Mouse (Mus musculus) G1E (cell line): ENCODE results near the gene Tnfrsf9. TPM values are rescaled to one million over a fixed set of nuclear protein-coding genes. Genes with fewer than 3 reads are reported as not detected.
"Not testable (repeated sequence)": the region's sequence is repeated elsewhere in the genome, so short reads cannot be mapped to it uniquely, and the experiment has no call there.

Experiments used
- ATAC-seq: 2 replicates; pipeline ENCODE4 v1.8.0; 2016; ENCODE audit warnings: mild to moderate bottlenecking; ENCODE audit not compliant: insufficient number of reproducible peaks, poor library complexity, low FRiP score, severe bottlenecking; ENCODE audit errors: extremely low read depth
- DNase-seq: peaks from one replicate; pipeline ENCODE4 v3.0.0; 2012; ENCODE audit warnings: low spot score
- H3K27me3 ChIP-seq: 2 replicates; pipeline ENCODE4 v1.6.1; 2012; ENCODE audit warnings: mild to moderate bottlenecking, low read length, inconsistent platforms; ENCODE audit not compliant: insufficient read depth
- H3K36me3 ChIP-seq: replicated peaks from 2 replicates; pipeline ENCODE3; 2012; ENCODE audit warnings: mild to moderate bottlenecking, inconsistent platforms
- H3K4me1 ChIP-seq: 2 replicates; pipeline ENCODE4 v1.6.1; 2012; ENCODE audit warnings: low read depth, low read length, inconsistent platforms, mixed read lengths; ENCODE audit not compliant: insufficient read depth
- H3K4me3 ChIP-seq: 2 replicates; pipeline ENCODE4 v1.5.1; 2012; ENCODE audit warnings: low read depth, mild to moderate bottlenecking, inconsistent platforms, low read length, moderate library complexity, mixed read lengths
- H3K9me3 ChIP-seq: replicated peaks from 2 replicates; pipeline ENCODE4 v1.6.1; 2012; ENCODE audit warnings: inconsistent platforms
- CTCF ChIP-seq: IDR thresholded peaks from 2 replicates; pipeline ENCODE4 v1.5.1; 2012; ENCODE audit warnings: low read depth, low read length, inconsistent platforms, mixed read lengths
- GATA1 ChIP-seq: IDR thresholded peaks from 2 replicates; pipeline ENCODE4 v1.6.1; 2012; ENCODE audit warnings: borderline replicate concordance, low read length, inconsistent platforms, mixed read lengths
- GATA2 ChIP-seq: IDR thresholded peaks from 2 replicates; pipeline ENCODE4 v1.6.1; 2012; ENCODE audit warnings: low read depth, low read length, inconsistent platforms, borderline replicate concordance
- POLR2AphosphoS5 ChIP-seq: IDR thresholded peaks from 2 replicates; pipeline ENCODE4 v1.6.1; 2012; ENCODE audit warnings: low read depth, low read length, inconsistent platforms; ENCODE audit not compliant: insufficient replicate concordance
- TAL1 ChIP-seq: conservative IDR thresholded peaks from 2 replicates; pipeline ENCODE4 v1.6.1; 2012; ENCODE audit warnings: low read depth, low read length, inconsistent platforms, mixed read lengths
- polyA plus RNA-seq: library from polyadenylated mRNA; stranded (reverse); fragments of >175 nt; gene quantifications from 2 replicates; pipeline ENCODE4 v1.2.3, GENCODE M21; 2012
- total RNA-seq, 2 experiments: library from RNA; stranded (forward) in 1 of 2; stranded (reverse) in 1 of 2; fragments of 200-1000 nt in 1 of 2; fragments of >200 nt in 1 of 2; fragmentation: Nextera tagmentation in 1 of 2; gene quantifications; 2 replicates each; pipeline ENCODE4 v1.2.3; 2014 to 2017

Gene Tnfrsf9
- total and polyA plus RNA-seq, 3 experiments, result 0.47 to 20.2 (median 1.1) TPM

- TF ChIP-seq TAL1, result no peak
- no peak for TF ChIP-seq POLR2AphosphoS5
- no peak for TF ChIP-seq CTCF
- no peak for TF ChIP-seq GATA2
- TF ChIP-seq GATA1, result no peak
- no peaks in the 10 kb centered on the region for H3K36me3 ChIP-seq
- H3K27me3 ChIP-seq, result peaks cover 9% of the 10 kb centered on the region
- DNase-seq (no peak), ATAC-seq (no peak)
- H3K4me1 ChIP-seq, result peaks cover 2% of the 10 kb centered on the region; the same call in 1 of the 2 replicates
- H3K4me3 ChIP-seq, result no peak overlapping the region
- H3K9me3 ChIP-seq, result no peaks in the 10 kb centered on the region
Measured at GRCm38 (mm10) chr4:150869276-150870197, 44.8 kb upstream of the Tnfrsf9 start.

- TF ChIP-seq CTCF (no peak), GATA1 (no peak), GATA2 (no peak), TAL1 (no peak), POLR2AphosphoS5 (no peak)
- H3K36me3 ChIP-seq, result no peaks in the 10 kb centered on the region
Measured at GRCm38 (mm10) chr4:150870963-150871391, 43.4 kb upstream of the Tnfrsf9 start.

GRCm38 (mm10) chr4:150871392-150872138 lies 42.8 kb upstream of the Tnfrsf9 start:
- Histone ChIP-seq H3K36me3 (no peaks in the 10 kb centered on the region), H3K4me3 (no peak overlapping the region), H3K27me3 (peaks cover 9% of the 10 kb centered on the region), H3K4me1 (no peaks in the 10 kb centered on the region), H3K9me3 (no peaks in the 10 kb centered on the region)
- DNase-seq (no peak), ATAC-seq (no peak)
- no peak for TF ChIP-seq TAL1
- TF ChIP-seq GATA2, result no peak
- TF ChIP-seq POLR2AphosphoS5, result no peak
- no peak for TF ChIP-seq CTCF
- TF ChIP-seq GATA1, result no peak

More at GRCm38 (mm10) chr4:150870963-150871391, 43.4 kb upstream of the Tnfrsf9 start:
- Histone ChIP-seq H3K4me3 (no peak overlapping the region), H3K9me3 (no peaks in the 10 kb centered on the region), H3K4me1 (no peaks in the 10 kb centered on the region; the same call in 1 of the 2 replicates), H3K27me3 (peaks cover 9% of the 10 kb centered on the region)
- DNase-seq (no peak), ATAC-seq (no peak)

GRCm38 (mm10) chr4:150872139-150872651 lies 42.2 kb upstream of the Tnfrsf9 start:
- H3K9me3 ChIP-seq, result no peaks in the 10 kb centered on the region
- no peak overlapping the region for H3K4me3 ChIP-seq
- TF ChIP-seq TAL1, result no peak
- TF ChIP-seq POLR2AphosphoS5, result no peak
- TF ChIP-seq GATA2, result no peak
- no peak for TF ChIP-seq CTCF
- no peak for TF ChIP-seq GATA1

GRCm38 (mm10) chr4:150872681-150873080 lies 41.7 kb upstream of the Tnfrsf9 start:
- no peak overlapping the region for H3K4me3 ChIP-seq
- TF ChIP-seq GATA1 (no peak), GATA2 (no peak), TAL1 (no peak), POLR2AphosphoS5 (no peak), CTCF (no peak)
- ATAC-seq (no peak), DNase-seq (no peak)
- H3K27me3 ChIP-seq, result peaks cover 9% of the 10 kb centered on the region
- H3K9me3 ChIP-seq, result no peaks in the 10 kb centered on the region
- no peaks in the 10 kb centered on the region for H3K36me3 ChIP-seq
- H3K4me1 ChIP-seq, result no peaks in the 10 kb centered on the region

More at GRCm38 (mm10) chr4:150872139-150872651, 42.2 kb upstream of the Tnfrsf9 start:
- no peak for DNase-seq
- Histone ChIP-seq H3K27me3 (peaks cover 9% of the 10 kb centered on the region), H3K36me3 (no peaks in the 10 kb centered on the region), H3K4me1 (no peaks in the 10 kb centered on the region)
- no peak for ATAC-seq

GRCm38 (mm10) chr4:150874416-150874815 lies 39.9 kb upstream of the Tnfrsf9 start:
- not testable (repeated sequence) for H3K4me1 ChIP-seq, H3K4me3 ChIP-seq, H3K27me3 ChIP-seq, ATAC-seq, DNase-seq, H3K36me3 ChIP-seq
- H3K9me3 ChIP-seq, result peaks cover 13% of the 10 kb centered on the region
